Mouse (Mus musculus) neural tube, embryonic 13.5 days (tissue): ENCODE data around the gene Zswim5. TPM values are rescaled to one million over a fixed set of nuclear protein-coding genes. Genes with fewer than 3 reads are reported as not detected.

ENCODE experiments used
- ATAC-seq: fragments of 200-750 bp; cut with Nextera tagmentation; 2 replicates; pipeline ENCODE4 v1.8.0; 2017; ENCODE audit warnings: low read depth, mild to moderate bottlenecking, moderate TSS enrichment, moderate library complexity
- H3K27ac ChIP-seq: fragments of 300-500 bp; sonication (generic); replicated peaks from 2 replicates; pipeline ENCODE4 v1.5.1; 2015; ENCODE audit warnings: moderate library complexity, mild to moderate bottlenecking, inconsistent platforms
- H3K27me3 ChIP-seq: fragments of 300-500 bp; sonication (generic); 2 replicates; pipeline ENCODE4 v1.6.1; 2015; ENCODE audit warnings: mild to moderate bottlenecking, inconsistent platforms
- H3K36me3 ChIP-seq: fragments of 300-500 bp; sonication (generic); 2 replicates; pipeline ENCODE4 v1.6.1; 2015; ENCODE audit warnings: mild to moderate bottlenecking, inconsistent platforms
- H3K4me1 ChIP-seq: fragments of 300-500 bp; sonication (generic); replicated peaks from 2 replicates; pipeline ENCODE4 v1.6.1; 2015; ENCODE audit warnings: inconsistent platforms
- H3K4me2 ChIP-seq: fragments of 300-500 bp; sonication (generic); 2 replicates; pipeline ENCODE4 v1.6.1; 2015; ENCODE audit warnings: inconsistent platforms, mild to moderate bottlenecking, moderate library complexity
- H3K4me3 ChIP-seq: fragments of 300-500 bp; sonication (generic); 2 replicates; pipeline ENCODE4 v1.5.1; 2015; ENCODE audit warnings: mild to moderate bottlenecking, inconsistent platforms
- H3K9ac ChIP-seq: fragments of 300-500 bp; sonication (generic); 2 replicates; pipeline ENCODE4 v1.6.1; 2015; ENCODE audit warnings: moderate library complexity, mild to moderate bottlenecking, inconsistent platforms
- H3K9me3 ChIP-seq: fragments of 300-500 bp; sonication (generic); 2 replicates; pipeline ENCODE4 v1.6.1; 2016; ENCODE audit warnings: inconsistent platforms
- WGBS: fragments of 180-500 bp; shearing (Covaris S2); methylation state at CpG from one replicate; pipeline ENCODE4 v1.1.7; 2015; 5-methylcytosine and 5-hydroxymethylcytosine counted together
- polyA plus RNA-seq: library from polyadenylated mRNA; unstranded; fragments of >200 nt; fragmentation: Nextera tagmentation; extraction: Ambion mirVana; gene quantifications from 2 replicates; pipeline ENCODE4 v1.2.1, GENCODE M21; 2015

Zswim5 gene
- polyA plus RNA-seq, 1 experiment from 2014 or later: 8.1 TPM

DNA sequence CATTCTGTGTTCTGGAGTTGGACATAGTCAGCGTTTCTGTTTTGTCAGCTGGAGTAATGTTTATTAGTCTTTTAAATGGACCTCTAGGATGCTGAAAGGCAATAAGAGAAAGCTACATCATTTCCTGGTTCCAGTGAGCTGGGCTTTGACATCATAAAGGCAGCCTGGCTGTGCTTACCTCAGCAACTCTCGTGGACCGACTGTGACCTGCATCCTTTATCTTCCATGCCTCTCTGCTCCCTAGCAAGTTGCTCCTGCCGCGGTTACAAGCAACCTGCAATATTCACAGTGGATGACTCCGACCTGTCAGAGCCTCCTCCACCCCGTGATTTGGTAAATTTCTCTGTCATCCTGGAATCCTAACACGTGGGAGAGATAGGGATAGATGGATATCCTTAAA, 15.2 kb upstream of the Zswim5 start:
- 69% methylated on average over 8 of the region's 8 CpGs for WGBS
- Histone ChIP-seq H3K4me3 (no peak overlapping the region), H3K9me3 (no peaks in the 10 kb centered on the region), H3K36me3 (no peaks in the 10 kb centered on the region), H3K4me1 (no peaks in the 10 kb centered on the region), H3K27me3 (no peaks in the 10 kb centered on the region), H3K27ac (no peak overlapping the region), H3K4me2 (no peak overlapping the region), H3K9ac (no peak overlapping the region)
- no peak for ATAC-seq

DNA sequence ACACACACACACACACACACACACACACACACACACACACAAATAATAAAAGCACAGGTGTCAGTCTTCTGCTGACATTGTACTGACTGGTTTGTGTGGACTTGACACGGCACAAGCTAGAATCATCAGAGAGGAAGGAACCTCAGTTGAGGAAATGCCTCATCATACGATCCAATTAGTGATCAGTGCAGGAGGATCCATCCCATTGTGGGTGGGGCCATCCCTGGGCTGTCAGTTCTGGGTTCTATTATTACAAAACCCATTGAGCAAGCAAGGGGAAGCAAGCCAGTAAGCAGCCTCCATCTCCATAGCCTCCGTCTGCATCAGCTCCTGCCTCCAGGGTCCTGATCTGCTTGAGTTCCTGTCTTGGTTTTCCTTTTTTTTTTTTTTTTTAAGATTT, 7.3 kb upstream of the Zswim5 start:
- Histone ChIP-seq H3K9me3 (no peaks in the 10 kb centered on the region), H3K4me2 (no peak overlapping the region), H3K9ac (no peak overlapping the region), H3K4me1 (no peaks in the 10 kb centered on the region), H3K27ac (no peak overlapping the region), H3K4me3 (no peak overlapping the region), H3K27me3 (no peaks in the 10 kb centered on the region), H3K36me3 (no peaks in the 10 kb centered on the region)
- 85% methylated on average over 3 of the region's 3 CpGs for WGBS
- ATAC-seq: no peak

DNA sequence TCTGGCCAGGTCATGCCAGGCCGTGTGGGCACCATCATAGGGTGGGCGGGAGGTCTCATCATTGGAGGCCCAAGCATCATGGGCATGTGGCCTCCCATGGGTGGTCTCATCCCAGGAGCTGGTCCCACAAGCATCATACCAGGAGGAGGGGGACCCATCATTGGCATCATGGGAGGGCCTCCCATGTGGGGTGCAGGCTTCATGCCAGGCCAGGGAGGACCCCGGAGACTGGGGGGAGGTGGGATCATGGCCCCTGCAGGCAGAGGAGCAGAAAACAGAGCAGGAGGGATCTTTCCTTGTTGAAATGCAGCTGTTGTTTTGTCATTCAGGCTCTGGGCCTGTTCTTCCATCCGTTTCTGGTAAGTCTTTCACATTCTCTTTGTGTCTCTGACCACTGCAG, 2.6 kb upstream of the Zswim5 start:
- H3K4me3 ChIP-seq: no peak overlapping the region
- 82% methylated on average over 4 of the region's 4 CpGs for WGBS
- H3K27me3 ChIP-seq: no peaks in the 10 kb centered on the region
- no peak overlapping the region for H3K4me2 ChIP-seq
- no peak for ATAC-seq
- H3K9me3 ChIP-seq: no peaks in the 10 kb centered on the region
- no peak overlapping the region for H3K9ac ChIP-seq
- no peaks in the 10 kb centered on the region for H3K36me3 ChIP-seq
- H3K27ac ChIP-seq: no peak overlapping the region
- peaks cover 10% of the 10 kb centered on the region for H3K4me1 ChIP-seq

DNA sequence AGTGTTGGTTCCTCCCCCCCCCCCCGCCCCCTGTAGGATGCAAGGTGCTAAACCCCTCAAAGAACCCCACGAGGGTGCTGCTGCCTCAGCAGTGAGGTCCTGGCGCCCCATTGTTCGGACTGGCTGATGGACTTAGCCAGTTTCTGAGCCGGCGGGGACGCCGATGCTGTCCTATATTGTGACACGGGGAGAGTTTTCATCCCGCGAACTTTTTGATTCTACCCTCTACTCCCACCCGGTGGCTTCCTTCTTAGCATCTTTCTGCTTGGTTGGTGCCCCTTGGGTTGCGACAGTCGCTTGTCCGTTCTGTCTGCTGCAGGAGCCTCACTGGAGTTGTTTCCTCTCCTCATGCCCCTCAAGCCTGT, 564 bp upstream of the Zswim5 start:
- WGBS: 0% methylated on average over 15 of the region's 15 CpGs
- Histone ChIP-seq H3K27me3 (no peaks in the 10 kb centered on the region), H3K4me2 (peak overlapping the region; percentile 73), H3K4me1 (peaks cover 12% of the 10 kb centered on the region), H3K4me3 (peak overlapping the region; percentile 91), H3K27ac (peak overlapping the region; percentile 99), H3K36me3 (no peaks in the 10 kb centered on the region), H3K9ac (peak overlapping the region; percentile 97), H3K9me3 (no peaks in the 10 kb centered on the region)
- peak; percentile 77 for ATAC-seq

DNA sequence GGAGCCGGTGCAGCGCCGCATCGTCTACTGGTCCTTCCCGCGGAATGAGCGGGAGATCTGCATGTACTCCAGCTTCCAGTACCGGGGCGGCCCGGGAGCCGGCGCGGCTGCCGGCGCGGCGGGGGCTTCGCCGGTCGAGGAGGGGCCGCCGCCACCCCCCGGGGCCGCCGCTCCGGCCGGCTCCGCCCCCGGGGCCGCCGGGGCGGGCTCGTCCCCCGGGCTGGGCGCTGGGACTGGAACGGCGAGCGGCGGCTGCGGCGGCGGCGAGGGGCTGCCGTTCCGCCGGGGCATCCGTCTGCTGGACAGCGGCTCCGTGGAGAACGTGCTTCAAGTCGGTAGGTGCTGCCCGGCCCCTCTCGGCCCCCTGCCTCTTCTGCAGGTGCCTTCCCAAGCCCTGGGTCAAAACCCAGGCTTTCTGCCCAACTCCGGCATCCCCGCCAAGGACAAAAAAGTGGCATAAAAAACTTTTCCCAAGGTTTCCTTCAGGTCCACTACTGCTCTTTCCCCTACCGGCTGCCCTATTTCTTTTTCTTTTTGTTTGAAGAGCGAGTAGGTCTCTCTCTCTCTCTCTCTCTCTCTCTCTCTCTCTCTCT, 649 bp downstream of the Zswim5 start:
- peak; percentile 33 for ATAC-seq

DNA sequence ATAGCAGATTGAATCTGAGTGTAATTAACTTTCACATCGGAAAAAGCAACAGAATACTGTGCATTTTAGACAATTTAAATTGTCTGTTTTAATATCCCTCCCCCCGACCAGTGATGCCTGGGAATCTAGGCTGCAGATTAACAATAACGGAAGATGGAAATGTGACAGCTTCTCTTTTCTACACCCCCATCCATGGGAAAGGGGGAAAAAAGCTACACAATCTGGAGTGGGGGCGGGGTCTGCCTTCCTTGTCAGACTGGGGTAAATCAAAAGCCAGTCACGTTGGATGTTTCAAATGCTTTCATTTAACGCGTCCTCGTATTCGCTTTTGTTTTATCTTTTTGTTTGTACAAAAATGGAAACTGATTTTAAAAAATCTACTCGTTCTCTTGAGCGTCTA, 1.3 kb downstream of the Zswim5 start:
- Histone ChIP-seq H3K9ac (peak overlapping the region; percentile 97), H3K4me2 (peak overlapping the region; percentile 73), H3K36me3 (no peaks in the 10 kb centered on the region), H3K4me1 (peaks cover 12% of the 10 kb centered on the region), H3K4me3 (peak overlapping the region; percentile 91), H3K27me3 (no peaks in the 10 kb centered on the region), H3K27ac (peak overlapping the region; percentile 99), H3K9me3 (no peaks in the 10 kb centered on the region)
- 3% methylated on average over 11 of the region's 11 CpGs for WGBS
- no peak for ATAC-seq

More for the DNA sequence above, 649 bp downstream of the Zswim5 start:
- under 1% methylated on average over 43 of the region's 57 CpGs for WGBS
- peak overlapping the region; percentile 99 for H3K27ac ChIP-seq
- H3K36me3 ChIP-seq: no peaks in the 10 kb centered on the region
- peak overlapping the region; percentile 91 for H3K4me3 ChIP-seq
- no peaks in the 10 kb centered on the region for H3K9me3 ChIP-seq
- H3K9ac ChIP-seq: peak overlapping the region; percentile 97
- peaks cover 12% of the 10 kb centered on the region for H3K4me1 ChIP-seq
- peak overlapping the region; percentile 73 for H3K4me2 ChIP-seq
- no peaks in the 10 kb centered on the region for H3K27me3 ChIP-seq

DNA sequence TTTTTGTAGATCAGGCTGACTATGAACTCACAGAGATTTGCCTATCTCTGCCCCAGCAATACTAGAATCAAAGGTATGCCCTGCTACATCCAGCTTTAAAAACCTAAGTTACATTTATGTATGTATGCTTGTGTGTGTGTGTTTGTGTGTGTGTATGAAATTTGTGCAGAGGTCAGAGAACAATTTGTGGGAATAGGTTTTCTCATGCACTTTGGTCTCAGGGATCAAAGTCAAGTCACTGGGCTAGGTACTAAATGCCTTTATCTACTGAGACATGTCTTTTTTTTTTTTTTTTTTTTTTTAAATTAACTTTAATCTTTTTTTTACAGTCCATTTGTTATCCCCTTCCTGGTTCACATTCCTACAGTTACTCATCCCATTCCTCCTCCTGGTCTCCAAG, 5.5 kb downstream of the Zswim5 start:
- H3K4me1 ChIP-seq: peaks cover 6% of the 10 kb centered on the region; the same call in 1 of the 2 replicates
- H3K9me3 ChIP-seq: no peaks in the 10 kb centered on the region
- no peak overlapping the region for H3K4me2 ChIP-seq
- H3K27ac ChIP-seq: no peak overlapping the region
- H3K4me3 ChIP-seq: no peak overlapping the region
- no peak overlapping the region for H3K9ac ChIP-seq
- ATAC-seq: no peak
- no peaks in the 10 kb centered on the region for H3K36me3 ChIP-seq
- H3K27me3 ChIP-seq: no peaks in the 10 kb centered on the region

DNA sequence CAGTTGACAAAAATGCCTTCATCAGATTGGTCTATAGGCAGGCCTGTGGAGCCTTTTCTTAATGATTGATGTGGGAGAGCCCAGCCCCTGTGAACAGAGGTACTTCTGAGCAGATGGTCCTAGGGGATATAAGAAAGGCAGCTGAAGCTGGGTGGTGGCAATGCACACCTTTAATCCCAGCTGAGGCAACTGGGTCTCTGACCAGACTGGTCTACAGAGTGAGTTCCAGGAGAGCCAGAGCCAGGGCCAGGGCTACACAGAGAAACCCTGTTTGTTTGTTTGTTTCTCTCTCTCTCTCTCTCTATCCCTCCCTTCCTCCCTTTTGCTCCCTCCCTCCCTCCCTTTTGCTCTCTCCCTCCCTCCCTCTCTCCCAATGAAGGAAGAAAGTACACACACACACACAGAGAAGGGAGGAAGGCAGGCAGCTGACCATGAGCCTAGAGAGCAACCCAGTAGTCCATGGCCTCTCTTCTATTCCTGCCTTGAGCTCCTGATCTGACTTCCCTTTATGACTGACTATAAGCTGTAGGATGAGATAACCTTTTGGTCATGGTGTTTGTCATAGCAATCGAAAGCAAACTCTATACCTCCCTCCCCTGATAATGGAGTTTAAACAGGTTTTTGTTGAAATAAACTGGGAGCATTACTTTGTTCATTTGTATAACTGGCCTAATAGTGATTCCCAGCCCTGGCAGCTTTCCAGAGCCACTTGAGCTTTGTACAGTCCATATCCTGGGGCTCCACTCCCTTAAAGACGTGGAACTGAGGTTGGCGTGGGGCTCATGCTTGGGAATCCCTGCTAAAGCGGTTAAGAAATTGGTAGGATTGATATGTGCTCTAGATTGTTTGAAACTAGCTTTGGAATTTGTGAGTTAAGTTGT, 17.3 kb downstream of the Zswim5 start:
- no peak overlapping the region for H3K4me2 ChIP-seq
- H3K4me1 ChIP-seq: peaks cover 20% of the 10 kb centered on the region
- WGBS: 68% methylated on average over 4 of the region's 4 CpGs
- H3K9ac ChIP-seq: no peak overlapping the region
- ATAC-seq: no peak
- no peaks in the 10 kb centered on the region for H3K9me3 ChIP-seq
- H3K4me3 ChIP-seq: no peak overlapping the region
- H3K27me3 ChIP-seq: no peaks in the 10 kb centered on the region
- H3K27ac ChIP-seq: 0 out of 2 replicates have a peak overlapping the region, but pooled peaks have one; percentile 13
- H3K36me3 ChIP-seq: no peaks in the 10 kb centered on the region

DNA sequence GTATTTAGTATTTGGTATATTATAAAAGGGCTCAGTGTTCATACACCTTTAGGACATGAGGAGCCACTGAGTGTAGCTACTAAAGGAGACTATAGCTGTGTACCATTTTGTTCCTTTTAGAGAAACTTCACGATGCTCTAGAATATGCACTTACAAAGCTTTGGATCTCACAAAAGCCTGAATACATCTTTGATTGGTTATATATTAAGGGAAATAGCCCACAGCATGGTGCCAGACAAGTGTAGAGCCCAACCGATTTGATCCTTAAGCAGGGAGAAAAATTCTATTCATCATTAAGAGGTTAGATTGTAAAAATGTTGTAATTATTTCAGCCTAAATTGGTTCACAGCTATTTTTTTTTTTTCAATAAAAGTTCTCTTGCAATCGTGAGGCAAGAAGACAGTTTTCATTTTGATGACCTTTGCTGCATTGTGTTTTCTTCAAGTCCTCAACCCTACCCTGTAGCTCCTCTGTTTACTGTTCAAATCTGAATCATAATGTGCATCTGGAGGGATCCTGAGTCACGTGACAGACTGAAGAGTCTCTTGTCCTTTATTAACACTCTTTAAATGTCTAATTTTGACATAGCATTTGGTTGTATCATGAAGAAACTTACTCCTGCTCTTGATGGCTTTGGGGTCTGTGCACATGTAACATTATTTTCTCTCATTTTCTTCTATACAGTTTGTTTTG, 33.5 kb downstream of the Zswim5 start:
- no peak for ATAC-seq
- Histone ChIP-seq H3K27me3 (no peaks in the 10 kb centered on the region), H3K4me1 (peaks cover 14% of the 10 kb centered on the region), H3K36me3 (no peaks in the 10 kb centered on the region), H3K9me3 (no peaks in the 10 kb centered on the region), H3K27ac (peak overlapping the region; percentile 46; the same call in 1 of the 2 replicates), H3K9ac (no peak overlapping the region), H3K4me3 (no peak overlapping the region), H3K4me2 (no peak overlapping the region)
- WGBS: 40% methylated on average over 4 of the region's 4 CpGs

DNA sequence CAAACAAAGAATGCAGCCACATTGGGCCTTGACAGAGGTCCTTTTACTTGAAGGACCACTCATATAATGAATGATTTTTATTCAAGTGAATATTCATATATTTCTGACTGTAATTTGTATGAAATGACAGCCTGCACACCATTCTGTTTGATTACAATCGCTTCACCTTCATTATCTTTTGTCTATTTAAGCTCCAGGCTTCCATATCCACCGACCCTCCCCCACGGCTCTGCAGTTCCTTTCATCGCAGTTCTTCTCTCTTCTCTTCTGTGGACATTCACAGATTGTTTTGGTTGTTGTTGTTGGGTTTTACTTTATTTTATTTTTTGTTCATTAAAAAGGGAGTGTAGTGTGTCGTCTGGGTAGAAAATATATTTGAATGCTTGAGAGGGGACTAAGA, 34.0 kb downstream of the Zswim5 start:
- Histone ChIP-seq H3K4me1 (peaks cover 14% of the 10 kb centered on the region), H3K27ac (peak overlapping the region; percentile 46; the same call in 1 of the 2 replicates), H3K9me3 (no peaks in the 10 kb centered on the region), H3K4me3 (no peak overlapping the region), H3K27me3 (no peaks in the 10 kb centered on the region), H3K9ac (no peak overlapping the region), H3K4me2 (no peak overlapping the region), H3K36me3 (no peaks in the 10 kb centered on the region)
- no peak for ATAC-seq
- 44% methylated on average over 5 of the region's 5 CpGs for WGBS

DNA sequence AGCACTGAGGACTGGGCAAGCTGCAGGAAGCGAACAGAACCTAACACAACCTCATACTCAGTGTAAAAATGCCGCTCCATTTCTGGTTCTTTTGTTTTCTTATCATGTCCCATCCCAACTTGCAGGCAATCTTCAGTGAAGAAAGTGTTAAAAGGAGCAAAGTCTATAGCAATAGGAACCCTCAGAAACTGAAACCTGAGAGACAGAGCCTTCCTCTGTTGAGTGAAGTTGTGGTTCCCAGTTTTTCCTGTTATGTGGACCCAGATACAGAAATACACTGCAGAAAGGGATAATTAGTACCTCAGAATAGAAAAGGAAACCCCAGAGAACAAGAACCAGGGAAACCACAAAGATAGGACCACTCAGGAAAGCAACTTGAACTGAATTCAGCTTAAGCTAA, 36.1 kb downstream of the Zswim5 start:
- Histone ChIP-seq H3K27me3 (no peaks in the 10 kb centered on the region), H3K9ac (no peak overlapping the region), H3K36me3 (no peaks in the 10 kb centered on the region), H3K4me1 (peaks cover 14% of the 10 kb centered on the region), H3K27ac (no peak overlapping the region), H3K4me2 (no peak overlapping the region), H3K4me3 (no peak overlapping the region), H3K9me3 (no peaks in the 10 kb centered on the region)
- ATAC-seq: no peak
- WGBS: 96% methylated on average over 2 of the region's 2 CpGs

DNA sequence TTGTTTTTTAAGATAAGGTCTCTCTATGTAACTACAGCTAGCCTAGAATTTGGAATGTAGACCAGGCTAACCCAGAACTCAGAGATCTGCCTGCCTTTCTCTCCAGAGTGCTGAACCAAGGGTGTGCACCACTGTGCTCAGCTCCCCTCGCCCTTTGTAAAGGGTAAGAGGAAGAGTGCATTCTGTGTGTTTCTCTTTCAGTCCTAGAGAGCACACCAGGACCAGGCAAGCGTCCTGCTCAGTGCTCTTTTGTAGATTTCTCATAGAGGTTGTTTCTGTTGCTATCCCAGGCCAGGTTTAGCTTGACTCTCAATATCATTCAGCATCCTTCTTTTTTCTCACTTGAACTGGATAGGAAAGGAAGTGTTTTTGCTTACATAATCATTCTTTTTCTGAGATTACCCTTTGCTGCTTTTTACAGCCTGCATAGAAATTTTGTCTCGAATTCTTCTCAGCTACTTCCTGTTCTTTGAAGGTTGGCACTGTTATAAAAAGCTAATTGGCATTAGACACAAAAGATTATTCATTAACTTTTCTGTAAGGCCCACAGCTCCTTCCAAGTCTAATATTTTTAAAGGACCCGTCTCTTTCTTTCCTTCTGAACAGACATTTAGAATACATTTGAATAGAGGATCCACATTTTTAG, 51.0 kb downstream of the Zswim5 start:
- no peak overlapping the region for H3K9ac ChIP-seq
- H3K4me3 ChIP-seq: no peak overlapping the region
- H3K27ac ChIP-seq: no peak overlapping the region
- WGBS: 61% methylated on average over 4 of the region's 4 CpGs
- H3K36me3 ChIP-seq: no peaks in the 10 kb centered on the region
- H3K27me3 ChIP-seq: no peaks in the 10 kb centered on the region
- no peaks in the 10 kb centered on the region for H3K9me3 ChIP-seq
- no peak overlapping the region for H3K4me2 ChIP-seq
- ATAC-seq: no peak
- H3K4me1 ChIP-seq: 0 out of 2 replicates have a peak, but pooled peaks cover 5% of the 10 kb centered on the region
